Mouse (Mus musculus) lung, postnatal 0 days (tissue): Measurements from ENCODE around the gene Olfr270. TPM values are rescaled to one million over a fixed set of nuclear protein-coding genes. Genes with fewer than 3 reads are reported as not detected.

Experiments used
- ATAC-seq: fragments of 200-750 bp; cut with Nextera tagmentation; 2 replicates; pipeline ENCODE4 v1.8.0; 2017; ENCODE audit warnings: moderate library complexity
- DNase-seq: peaks from one replicate; pipeline ENCODE4 v3.0.0-alpha.2; 2016; ENCODE audit warnings: low spot score
- H3K27ac ChIP-seq: fragments of 300-500 bp; sonication (generic); 2 replicates; pipeline ENCODE4 v1.5.1; 2014; ENCODE audit warnings: antibody characterized with exemption, mild to moderate bottlenecking, low read length, mixed read lengths
- H3K27me3 ChIP-seq: fragments of 300-500 bp; sonication (generic); replicated peaks from 2 replicates; pipeline ENCODE4 v1.6.1; 2014; ENCODE audit warnings: low read length, mixed read lengths; ENCODE audit not compliant: insufficient read depth
- H3K36me3 ChIP-seq: fragments of 300-500 bp; sonication (generic); 2 replicates; pipeline ENCODE4 v1.6.1; 2014; ENCODE audit warnings: low read length, mixed read lengths; ENCODE audit not compliant: insufficient read depth
- H3K4me1 ChIP-seq: fragments of 300-500 bp; sonication (generic); 2 replicates; pipeline ENCODE4 v1.6.1; 2014; ENCODE audit warnings: antibody characterized with exemption, low read depth, low read length, mixed read lengths; ENCODE audit not compliant: insufficient read depth
- H3K4me2 ChIP-seq: fragments of 300-500 bp; sonication (generic); replicated peaks from 2 replicates; pipeline ENCODE4 v1.6.1; 2014; ENCODE audit warnings: low read depth, mild to moderate bottlenecking, low read length, moderate library complexity, mixed read lengths
- H3K4me3 ChIP-seq: fragments of 300-500 bp; sonication (generic); 2 replicates; pipeline ENCODE4 v1.5.1; 2014; ENCODE audit warnings: low read depth, low read length
- H3K9ac ChIP-seq: fragments of 300-500 bp; sonication (generic); replicated peaks from 2 replicates; pipeline ENCODE4 v1.6.1; 2014; ENCODE audit warnings: low read depth, mild to moderate bottlenecking
- H3K9me3 ChIP-seq: fragments of 300-500 bp; sonication (generic); 2 replicates; pipeline ENCODE4 v1.6.1; 2016; ENCODE audit warnings: low read length, mixed read lengths
- CTCF ChIP-seq: IDR thresholded peaks from 2 replicates; pipeline ENCODE4 v1.5.1; 2016; ENCODE audit warnings: antibody characterized with exemption, mild to moderate bottlenecking
- EP300 ChIP-seq: IDR thresholded peaks from 2 replicates; pipeline ENCODE4 v1.6.1; 2016; ENCODE audit warnings: antibody characterized with exemption, mild to moderate bottlenecking, control low read depth
- WGBS: fragments of 180-500 bp; shearing (Covaris S2); extraction: QIAGEN DNeasy Blood & Tissue Kit; methylation state at CpG from one replicate; pipeline ENCODE4 v1.1.7; 2014; 5-methylcytosine and 5-hydroxymethylcytosine counted together
- polyA plus RNA-seq: library from polyadenylated mRNA; unstranded; fragments of >200 nt; fragmentation: Nextera tagmentation; extraction: Ambion mirVana; gene quantifications from 2 replicates; pipeline ENCODE4 v1.2.1, GENCODE M21; 2015

Gene Olfr270
- polyA plus RNA-seq, 1 experiment from 2014 or later = not detected

DNA sequence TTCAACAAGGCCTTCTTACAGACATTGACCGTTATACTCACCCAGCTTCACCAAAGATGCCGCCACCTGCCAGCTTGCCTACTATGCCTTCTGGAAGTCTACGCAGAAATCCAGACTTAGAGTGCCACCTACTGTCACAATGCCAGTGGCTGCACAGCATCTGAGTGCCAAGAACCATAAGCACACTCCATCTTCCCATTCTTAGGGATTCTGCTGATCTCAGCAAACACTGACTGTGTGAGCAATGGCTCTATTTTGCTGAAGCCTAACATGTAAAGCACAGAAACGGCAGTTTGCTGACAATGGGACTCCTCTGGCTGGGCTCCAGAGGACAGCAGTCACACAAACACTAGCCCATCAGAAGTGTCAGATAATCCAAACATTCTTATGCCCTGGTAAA is 5.7 kb upstream of the Olfr270 start:
- 0 out of 2 replicates have a peak, but pooled peaks cover 4% of the 10 kb centered on the region for H3K27me3 ChIP-seq
- H3K4me3 ChIP-seq = no peak overlapping the region
- peak; percentile 70 for ATAC-seq
- TF ChIP-seq EP300 = no peak
- peak; percentile 58 for TF ChIP-seq CTCF
- no peak overlapping the region for H3K4me2 ChIP-seq
- H3K4me1 ChIP-seq = no peaks in the 10 kb centered on the region
- no peak overlapping the region for H3K27ac ChIP-seq
- DNase-seq = peak; percentile 52
- 15% methylated on average over 4 of the region's 4 CpGs for WGBS
- no peak overlapping the region for H3K9ac ChIP-seq
- no peaks in the 10 kb centered on the region for H3K36me3 ChIP-seq
- H3K9me3 ChIP-seq = no peaks in the 10 kb centered on the region

DNA sequence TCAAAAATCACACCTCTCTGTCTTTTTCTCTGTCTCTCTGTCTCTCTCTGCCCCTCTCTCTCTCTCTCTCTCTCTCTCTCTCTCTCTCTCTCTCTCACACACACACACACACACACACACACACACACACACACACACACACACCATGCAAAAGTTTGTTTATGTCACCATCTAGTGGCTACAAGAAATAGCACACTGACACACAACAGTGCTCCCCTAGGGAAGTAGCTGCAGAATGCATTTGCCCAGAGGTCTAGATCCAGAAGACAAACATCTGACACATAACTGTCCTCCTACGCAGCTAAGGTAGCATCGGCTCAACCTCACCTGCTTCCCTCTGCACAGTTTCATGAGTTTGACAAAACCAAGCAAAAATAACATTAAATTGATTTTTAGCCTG is 20.9 kb downstream of the Olfr270 start:
- no peak overlapping the region for H3K27ac ChIP-seq
- TF ChIP-seq CTCF = peak; percentile 62
- TF ChIP-seq EP300 = no peak
- DNase-seq (no peak), ATAC-seq (no peak)
- no peak overlapping the region for H3K9ac ChIP-seq
- no peaks in the 10 kb centered on the region for H3K27me3 ChIP-seq
- H3K36me3 ChIP-seq = no peaks in the 10 kb centered on the region
- no peak overlapping the region for H3K4me3 ChIP-seq
- no peak overlapping the region for H3K4me2 ChIP-seq
- H3K9me3 ChIP-seq = no peaks in the 10 kb centered on the region
- H3K4me1 ChIP-seq = no peaks in the 10 kb centered on the region
- 67% methylated on average over 2 of the region's 2 CpGs for WGBS

GRCm38 (mm10) chr4:52986266-52986665 is 21.9 kb downstream of the Olfr270 start:
- no peaks in the 10 kb centered on the region for H3K36me3 ChIP-seq
- TF ChIP-seq CTCF = no peak
- TF ChIP-seq EP300 = no peak
- H3K9ac ChIP-seq = no peak overlapping the region
- DNase-seq (no peak), ATAC-seq (no peak)
- H3K27me3 ChIP-seq = no peaks in the 10 kb centered on the region
- H3K27ac ChIP-seq = no peak overlapping the region
- H3K4me3 ChIP-seq = no peak overlapping the region
- 81% methylated on average over 2 of the region's 2 CpGs for WGBS
- no peaks in the 10 kb centered on the region for H3K9me3 ChIP-seq
- H3K4me2 ChIP-seq = no peak overlapping the region
- H3K4me1 ChIP-seq = no peaks in the 10 kb centered on the region

DNA sequence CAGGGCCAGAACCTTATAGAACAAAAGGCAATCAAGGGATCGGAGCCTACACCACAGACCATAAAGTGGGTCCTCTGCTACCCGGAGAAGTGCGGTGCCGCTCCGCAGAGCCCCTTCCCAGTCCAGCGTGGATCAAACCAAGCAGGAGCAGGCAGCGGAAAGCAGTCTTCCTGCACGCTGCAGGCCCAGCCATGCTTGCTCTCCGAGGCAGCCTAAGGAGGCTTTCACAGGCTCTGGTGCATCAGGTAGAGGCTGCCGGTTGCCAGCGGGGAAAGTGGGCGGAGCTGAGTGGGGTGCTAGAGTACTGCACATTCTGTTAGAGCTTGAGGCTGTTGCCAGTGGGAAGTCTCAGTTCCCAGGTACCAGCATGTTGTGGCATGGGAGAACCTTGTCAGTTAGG is 24.9 kb downstream of the Olfr270 start, which contains the start of gene Nipsnap3a:
Gene Nipsnap3a, plus strand, starts transcription at position 25 of the 400 bp plus-strand sequence.
- no peak within 1 kb of the TSS for H3K4me3 ChIP-seq

DNA sequence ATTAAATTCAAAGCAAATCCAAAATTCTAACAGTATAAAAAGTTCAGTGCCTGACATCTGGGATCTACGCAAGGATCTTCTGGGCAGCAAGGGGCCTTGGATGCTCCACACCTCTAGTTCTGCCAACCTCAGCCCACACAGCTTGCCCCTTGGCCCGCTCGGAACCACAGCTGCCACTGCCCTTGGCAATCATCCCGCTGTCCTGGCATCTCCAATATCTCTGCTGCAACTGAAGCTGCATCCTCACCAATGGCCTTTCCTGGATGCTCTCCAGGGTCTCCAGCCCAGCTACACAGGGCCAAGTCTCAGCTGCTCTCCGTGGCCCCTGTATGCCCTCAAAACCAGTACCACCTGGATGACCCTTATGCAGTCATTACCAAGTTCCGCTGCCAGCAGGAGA is 35.1 kb downstream of the Olfr270 start:
- no peak overlapping the region for H3K9ac ChIP-seq
- WGBS = 91% methylated on average over 6 of the region's 6 CpGs
- no peak overlapping the region for H3K4me3 ChIP-seq
- H3K36me3 ChIP-seq = no peaks in the 10 kb centered on the region
- no peaks in the 10 kb centered on the region for H3K4me1 ChIP-seq
- H3K4me2 ChIP-seq = no peak overlapping the region
- H3K27me3 ChIP-seq = no peaks in the 10 kb centered on the region
- TF ChIP-seq CTCF (no peak), EP300 (no peak)
- H3K27ac ChIP-seq = no peak overlapping the region
- H3K9me3 ChIP-seq = no peaks in the 10 kb centered on the region
- ATAC-seq = no peak
- DNase-seq = no peak

More for the DNA sequence above, 24.9 kb downstream of the Olfr270 start, which contains the start of gene Nipsnap3a:
- Histone ChIP-seq H3K4me2 (no peak within 1 kb of the TSS), H3K9ac (no peak within 1 kb of the TSS), H3K4me1 (no peaks in the 10 kb centered on the region), H3K9me3 (no peaks in the 10 kb centered on the region), H3K27ac (no peak within 1 kb of the TSS), H3K27me3 (no peaks in the 10 kb centered on the region), H3K36me3 (no peaks in the 10 kb centered on the region)
- peak; percentile 30; the same call in 1 of the 2 replicates for ATAC-seq
- no peak for DNase-seq
- TF ChIP-seq CTCF (no peak), EP300 (no peak)
- 28% methylated on average over 12 of the region's 12 CpGs for WGBS

GRCm38 (mm10) chr4:53000154-53000553 is 35.8 kb downstream of the Olfr270 start:
- H3K9me3 ChIP-seq = no peaks in the 10 kb centered on the region
- H3K27ac ChIP-seq = no peak overlapping the region
- WGBS = 74% methylated on average over 8 of the region's 8 CpGs
- DNase-seq (no peak), ATAC-seq (no peak)
- no peak overlapping the region for H3K4me2 ChIP-seq
- no peaks in the 10 kb centered on the region for H3K36me3 ChIP-seq
- no peaks in the 10 kb centered on the region for H3K27me3 ChIP-seq
- H3K4me3 ChIP-seq = no peak overlapping the region
- H3K4me1 ChIP-seq = no peaks in the 10 kb centered on the region
- no peak for TF ChIP-seq EP300
- no peak for TF ChIP-seq CTCF
- H3K9ac ChIP-seq = no peak overlapping the region

DNA sequence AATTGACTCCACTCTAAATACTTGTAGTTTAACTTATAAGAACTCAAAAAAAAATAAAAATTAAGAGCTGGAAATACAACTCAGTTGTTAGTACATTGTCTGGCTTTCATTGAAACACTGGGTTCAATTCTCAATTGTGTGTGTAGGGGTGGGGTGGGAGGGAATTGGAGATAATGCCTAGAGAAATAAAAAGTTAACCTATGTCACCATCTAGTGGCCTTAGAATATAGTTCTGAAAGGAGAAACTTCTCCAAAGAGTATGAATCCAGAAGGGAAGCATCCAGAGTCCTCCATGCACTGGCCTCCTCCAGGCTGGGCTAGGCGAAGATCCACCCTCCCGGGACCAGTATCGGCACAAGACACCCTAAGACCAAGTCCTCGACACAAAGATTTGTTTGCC is 44.8 kb downstream of the Olfr270 start:
- Histone ChIP-seq H3K27ac (no peak overlapping the region), H3K9ac (no peak overlapping the region), H3K4me1 (peaks cover 5% of the 10 kb centered on the region; the same call in 1 of the 2 replicates), H3K4me2 (no peak overlapping the region), H3K9me3 (no peaks in the 10 kb centered on the region), H3K4me3 (no peak overlapping the region), H3K36me3 (no peaks in the 10 kb centered on the region), H3K27me3 (no peaks in the 10 kb centered on the region)
- DNase-seq (peak; percentile 39), ATAC-seq (no peak)
- WGBS = 61% methylated on average over 4 of the region's 4 CpGs
- TF ChIP-seq EP300 = no peak
- TF ChIP-seq CTCF = peak; percentile 20; the same call in 1 of the 2 replicates
